Comparison of ENCODE assay signal across 9 mouse cellular contexts in the genomic region with DNA sequence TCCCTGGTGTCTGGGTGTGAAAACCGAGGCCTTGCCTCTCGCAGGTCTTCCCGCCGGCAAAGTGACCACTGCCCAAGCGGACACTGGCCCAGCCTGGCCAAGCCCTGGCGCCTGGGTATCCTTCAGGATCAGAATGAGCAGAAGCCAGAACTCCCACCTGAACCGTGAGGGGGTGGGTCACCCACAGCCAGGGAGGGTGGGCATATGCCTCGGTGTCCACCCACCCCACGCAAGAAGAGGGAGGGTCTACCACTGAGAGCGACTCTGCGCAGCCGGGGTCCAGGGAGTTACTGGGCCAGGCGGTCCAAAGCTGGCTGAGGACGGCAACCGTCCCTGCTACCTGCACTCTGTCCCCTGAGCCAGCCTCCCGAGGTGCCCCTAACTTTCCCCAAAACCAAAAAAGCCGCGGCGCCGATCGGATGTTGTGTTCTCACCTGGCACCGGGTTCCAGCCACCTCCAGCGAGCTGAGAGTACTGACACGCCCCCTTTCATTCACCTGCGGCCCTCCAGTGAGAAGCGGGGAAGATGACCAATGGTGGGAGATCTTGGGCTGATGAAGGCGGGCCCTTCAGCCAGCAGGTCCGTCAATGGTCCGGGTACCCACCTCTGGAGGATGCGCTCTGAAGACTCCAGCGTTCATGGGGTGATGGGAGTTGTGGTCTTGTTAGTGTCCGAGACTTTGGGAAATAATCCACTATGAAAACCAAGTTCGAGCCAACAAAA. TPM values are rescaled to one million over a fixed set of nuclear protein-coding genes. Genes with fewer than 3 reads are reported as not detected.
DNase-seq lines count a peak whose midpoint lies in the region; ATAC-seq and TF ChIP-seq lines count a peak whose summit lies in the region.
"Had no signal": no experiment of that assay in that cellular context is flagged by ENCODE, and none has a peak within 500 bp of the region (broad histone marks: within the 10 kb centered on the region; RNA-seq: fewer than 3 reads in every experiment).

Gene Zbtb8b (minus strand): TSS at position 514 of the 724 bp plus-strand sequence.

- H3K4me2 ChIP-seq in liver, embryonic 11.5 days: peak within 1 kb of the TSS; percentile 58
- peak within 1 kb of the TSS; percentile 71 for H3K4me2 ChIP-seq in neural tube, embryonic 13.5 days

- DNase-seq in brain, embryonic 14.5 days (ENCODE audit: low read depth): peak; percentile 93
- peak; percentile 67 for DNase-seq in cerebellum, postnatal 4 days (ENCODE audit: low spot score in 2 of 2)
- peak; percentile 73 to 89 for DNase-seq in frontal cortex, postnatal 36 days (ENCODE audit: low spot score in 2 of 2)
- peak; percentile 79 to 80 for DNase-seq in kidney, postnatal 36 days
- no peak for DNase-seq in liver, embryonic 11.5 days (ENCODE audit: low spot score)
- peak; percentile 43 to 44 for DNase-seq in urinary bladder, adult 18-20 months (ENCODE audit: low spot score in 2 of 2)

- 7% methylated on average over 33 of the region's 33 CpGs for WGBS in liver, embryonic 11.5 days
- WGBS in neural tube, embryonic 13.5 days: 2% methylated on average over 33 of the region's 33 CpGs

- no peak for TF ChIP-seq CTCF in brain, embryonic 14.5 days (IDR thresholded peaks at IDR 0.05; ENCODE audit: borderline replicate concordance, extremely low read depth, insufficient read depth, insufficient read length)

- no peak for TF ChIP-seq POLR2A in brain, embryonic 14.5 days (IDR thresholded peaks at IDR 0.05; ENCODE audit: borderline replicate concordance, extremely low read depth, insufficient read depth, insufficient read length, poor library complexity, severe bottlenecking)

- H3K36me3 ChIP-seq in liver, embryonic 11.5 days (ENCODE audit: control insufficient read depth, insufficient read depth, low read length): no peaks in the 10 kb centered on the region
- H3K36me3 ChIP-seq in neural tube, embryonic 13.5 days: no peaks in the 10 kb centered on the region

- 0 out of 2 replicates have a peak within 1 kb of the TSS, but pooled peaks have one; percentile 4 for H3K9ac ChIP-seq in liver, embryonic 11.5 days (ENCODE audit: low read depth, low read length)
- peak within 1 kb of the TSS; percentile 75 for H3K9ac ChIP-seq in neural tube, embryonic 13.5 days

- no peak within 1 kb of the TSS for H3K27ac ChIP-seq in liver, embryonic 11.5 days (ENCODE audit: low read depth, low read length)
- no peak within 1 kb of the TSS for H3K27ac ChIP-seq in neural tube, embryonic 13.5 days (replicated peaks)

- peak within 1 kb of the TSS; percentile 45 for H3K4me3 ChIP-seq in liver, embryonic 11.5 days (ENCODE audit: low read depth, low read length)
- H3K4me3 ChIP-seq in neural tube, embryonic 13.5 days: peak within 1 kb of the TSS; percentile 58

- peaks cover 40% of the 10 kb centered on the region for H3K27me3 ChIP-seq in liver, embryonic 11.5 days (replicated peaks; ENCODE audit: control insufficient read depth, insufficient read depth, low read length)
- H3K27me3 ChIP-seq in neural tube, embryonic 13.5 days: peaks cover 43% of the 10 kb centered on the region

- 0 out of 2 replicates have a peak, but pooled peaks cover 5% of the 10 kb centered on the region for H3K4me1 ChIP-seq in liver, embryonic 11.5 days (replicated peaks; ENCODE audit: control insufficient read depth, insufficient read depth, low read length)
- H3K4me1 ChIP-seq in neural tube, embryonic 13.5 days (replicated peaks): peaks cover 12% of the 10 kb centered on the region; the same call in 1 of the 2 replicates

- peak; percentile 49; the same call in 1 of the 2 replicates for ATAC-seq in liver, embryonic 11.5 days (replicated peaks; ENCODE audit: low FRiP score)
- peak; percentile 99 for ATAC-seq in neural tube, embryonic 13.5 days (ENCODE audit: low read depth)
- no peak for ATAC-seq in monocyte, adult 5-6 weeks (replicated peaks; ENCODE audit: insufficient number of reproducible peaks, low FRiP score, low TSS enrichment, poor library complexity, severe bottlenecking)

- no peaks in the 10 kb centered on the region for H3K9me3 ChIP-seq in liver, embryonic 11.5 days (ENCODE audit: control insufficient read depth, low read length)
- H3K9me3 ChIP-seq in neural tube, embryonic 13.5 days: no peaks in the 10 kb centered on the region

RNA-seq across cellular contexts. Expression of gene Zbtb8b, which starts in this region (rescaled TPM):
- 5.6 and 10.2 TPM in 2 replicates for polyA plus RNA-seq in brain, embryonic 14.5 days (2012; rRNA removed)
- 2.4 and 2.8 TPM in 2 replicates for polyA plus RNA-seq in liver, embryonic 11.5 days (2014; fragmentation: Nextera tagmentation; extraction: Ambion mirVana)
- polyA plus RNA-seq in neural tube, embryonic 13.5 days (2015; fragmentation: Nextera tagmentation; extraction: Ambion mirVana): 10.7 and 11.1 TPM in 2 replicates
- total RNA-seq in monocyte, adult 5-6 weeks (2017): not detected in 3 replicates
- total RNA-seq: common myeloid progenitor, adult 5-6 weeks had no signal
